Mouse (Mus musculus): Measurements from ENCODE around the gene Creb3l2.

DNA sequence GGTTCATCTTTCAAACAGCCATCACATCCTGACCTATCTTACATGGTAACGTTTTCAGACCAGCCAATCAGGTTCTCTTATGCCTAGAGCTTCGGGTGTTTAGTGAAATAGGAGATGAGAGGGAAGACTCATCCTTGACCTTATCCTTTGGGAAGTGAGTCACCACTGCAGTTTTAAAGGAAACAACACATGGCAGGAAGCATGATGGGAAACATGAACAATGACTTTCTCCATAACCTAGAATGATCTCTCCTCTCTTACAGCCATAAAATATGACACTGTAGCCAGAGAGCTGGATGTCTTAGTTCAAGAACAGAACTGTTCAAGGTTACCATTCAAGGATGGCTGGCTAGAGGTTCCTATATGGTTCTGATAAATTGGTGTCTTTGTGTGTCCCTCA lies 158.6 kb downstream of the Creb3l2 start:
- no peak for TF ChIP-seq CTCF (IDR thresholded peaks at IDR 0.05; ENCODE audit: extremely low read depth, insufficient read length, insufficient replicate concordance, low read depth, low read length)
- no peak for TF ChIP-seq POLR2A (IDR thresholded peaks at IDR 0.05; ENCODE audit: low read depth, low read length)
